Mouse (Mus musculus): ENCODE measurements at regions not wholly inside any gene's neighbourhood (a gene's known extent, or its start where the extent isn't known, plus 50 kb on each side); places are given as distances from the start of the nearest gene placed in this dataset.
A peak's percentile ranks its signal among the peaks of the same experiment; 100 is the strongest.

GRCm38 (mm10) chr13:64007688-64008087 lies 81.3 kb downstream of the Hsd17b3 start:
- Histone ChIP-seq H3K4me2 (ENCODE audit: low read depth, low read length) (no peak overlapping the region), H3K27me3 (replicated peaks; ENCODE audit: control insufficient read depth, insufficient read depth, low read length) (no peaks in the 10 kb centered on the region), H3K36me3 (ENCODE audit: control insufficient read depth, insufficient read depth, low read length) (no peaks in the 10 kb centered on the region), H3K4me3 (ENCODE audit: low read depth, low read length) (no peak overlapping the region), H3K27ac (replicated peaks; ENCODE audit: low read depth, low read length) (no peak overlapping the region), H3K4me1 (ENCODE audit: control insufficient read depth, insufficient read depth, low read length) (peaks cover 25% of the 10 kb centered on the region), H3K9ac (ENCODE audit: low read depth, low read length) (no peak overlapping the region), H3K9me3 (ENCODE audit: control insufficient read depth, low read length) (no peaks in the 10 kb centered on the region)
- 81% methylated on average over 2 of the region's 2 CpGs for WGBS
- ATAC-seq (ENCODE audit: low read depth), result no peak
- DNase-seq (ENCODE audit: low spot score), result no peak

- ATAC-seq (ENCODE audit: low read depth), result peak; percentile 93
These were observed 86.0 kb downstream of the Hsd17b3 start for GRCm38 (mm10) chr13:64002945-64003459.

GRCm38 (mm10) chr13:64000303-64000702 lies 88.7 kb downstream of the Hsd17b3 start:
- H3K9ac ChIP-seq (ENCODE audit: low read depth, low read length), result no peak overlapping the region
- DNase-seq (ENCODE audit: low spot score), result no peak
- H3K36me3 ChIP-seq (ENCODE audit: control insufficient read depth, insufficient read depth, low read length), result no peaks in the 10 kb centered on the region
- H3K27me3 ChIP-seq (replicated peaks; ENCODE audit: control insufficient read depth, insufficient read depth, low read length), result no peaks in the 10 kb centered on the region
- 69% methylated on average over 6 of the region's 6 CpGs for WGBS
- no peaks in the 10 kb centered on the region for H3K9me3 ChIP-seq (ENCODE audit: control insufficient read depth, low read length)
- no peak overlapping the region for H3K4me2 ChIP-seq (ENCODE audit: low read depth, low read length)
- H3K27ac ChIP-seq (replicated peaks; ENCODE audit: low read depth, low read length), result no peak overlapping the region
- no peak overlapping the region for H3K4me3 ChIP-seq (ENCODE audit: low read depth, low read length)
- H3K4me1 ChIP-seq (ENCODE audit: control insufficient read depth, insufficient read depth, low read length), result peaks cover 17% of the 10 kb centered on the region
- no peak for ATAC-seq (ENCODE audit: low read depth)

More at GRCm38 (mm10) chr13:64002945-64003459, 86.0 kb downstream of the Hsd17b3 start:
- H3K4me3 ChIP-seq (ENCODE audit: low read depth, low read length), result no peak overlapping the region
- H3K9ac ChIP-seq (ENCODE audit: low read depth, low read length), result no peak overlapping the region; the same call in 1 of the 2 replicates
- WGBS, result 10% methylated on average over 6 of the region's 6 CpGs
- H3K4me1 ChIP-seq (ENCODE audit: control insufficient read depth, insufficient read depth, low read length), result peaks cover 17% of the 10 kb centered on the region
- H3K9me3 ChIP-seq (ENCODE audit: control insufficient read depth, low read length), result no peaks in the 10 kb centered on the region
- peak overlapping the region; percentile 83 for H3K27ac ChIP-seq (replicated peaks; ENCODE audit: low read depth, low read length)
- H3K27me3 ChIP-seq (replicated peaks; ENCODE audit: control insufficient read depth, insufficient read depth, low read length), result no peaks in the 10 kb centered on the region
- DNase-seq (ENCODE audit: low spot score), result peak; percentile 93
- peak overlapping the region; percentile 11; the same call in 1 of the 2 replicates for H3K4me2 ChIP-seq (ENCODE audit: low read depth, low read length)
- H3K36me3 ChIP-seq (ENCODE audit: control insufficient read depth, insufficient read depth, low read length), result no peaks in the 10 kb centered on the region

DNA sequence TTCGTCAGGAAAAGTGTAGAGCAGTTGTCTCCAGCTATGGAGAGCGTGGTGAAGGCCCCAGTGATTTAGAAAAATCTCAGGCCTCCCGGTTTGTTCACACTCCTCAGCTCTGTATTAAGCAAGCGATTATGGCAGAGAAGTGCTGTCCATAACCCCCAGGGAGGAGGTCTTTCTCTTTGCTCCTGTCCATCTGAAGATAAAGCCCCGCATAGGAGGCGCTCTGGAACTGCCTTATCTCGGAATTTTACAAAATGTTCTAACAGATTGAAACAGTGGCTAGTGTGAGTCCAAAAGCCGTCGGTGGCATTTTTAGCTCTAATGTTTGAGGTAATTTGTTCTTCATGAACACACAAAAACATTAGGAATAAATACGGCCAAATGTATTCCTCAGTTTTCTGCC lies 90.4 kb downstream of the Hsd17b3 start:
- Histone ChIP-seq H3K9me3 (ENCODE audit: control insufficient read depth, low read length) (no peaks in the 10 kb centered on the region), H3K27me3 (replicated peaks; ENCODE audit: control insufficient read depth, insufficient read depth, low read length) (no peaks in the 10 kb centered on the region), H3K4me2 (ENCODE audit: low read depth, low read length) (no peak overlapping the region), H3K4me1 (ENCODE audit: control insufficient read depth, insufficient read depth, low read length) (peaks cover 22% of the 10 kb centered on the region), H3K4me3 (ENCODE audit: low read depth, low read length) (no peak overlapping the region), H3K27ac (replicated peaks; ENCODE audit: low read depth, low read length) (no peak overlapping the region), H3K36me3 (ENCODE audit: control insufficient read depth, insufficient read depth, low read length) (no peaks in the 10 kb centered on the region), H3K9ac (ENCODE audit: low read depth, low read length) (no peak overlapping the region)
- no peak for ATAC-seq (ENCODE audit: low read depth)
- 76% methylated on average over 10 of the region's 10 CpGs for WGBS
- DNase-seq (ENCODE audit: low spot score), result no peak

DNA sequence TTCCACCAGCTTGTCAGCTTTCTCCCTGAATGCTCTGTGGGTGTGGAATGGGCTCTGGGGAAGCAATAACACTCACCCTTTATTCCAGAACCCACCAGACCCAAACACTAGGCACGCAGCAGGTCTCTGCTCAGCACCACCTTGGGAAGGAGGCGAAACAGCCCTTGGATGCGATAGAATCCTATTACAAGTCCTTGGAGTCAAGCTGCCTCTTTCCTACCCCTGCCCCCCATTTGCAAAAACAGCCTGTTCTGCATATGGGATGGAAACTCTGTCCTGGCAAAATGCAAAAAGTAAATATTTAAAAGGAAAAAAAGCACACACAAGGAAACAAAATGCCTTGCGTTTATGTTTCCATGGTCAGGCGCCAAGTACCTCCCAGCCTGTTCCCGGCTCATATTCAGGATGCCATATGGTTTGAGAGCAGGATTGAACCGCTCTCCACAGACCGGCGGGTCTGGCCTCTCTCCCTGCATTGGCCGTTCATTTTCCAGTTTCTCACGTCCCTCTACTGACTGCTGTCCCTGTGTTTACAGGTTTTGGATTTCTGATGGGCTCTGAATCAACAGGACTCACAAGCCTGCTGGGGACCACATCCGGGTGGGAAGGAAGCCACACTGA lies 95.1 kb downstream of the Hsd17b3 start:
- no peaks in the 10 kb centered on the region for H3K27me3 ChIP-seq (replicated peaks; ENCODE audit: control insufficient read depth, insufficient read depth, low read length)
- H3K36me3 ChIP-seq (ENCODE audit: control insufficient read depth, insufficient read depth, low read length), result no peaks in the 10 kb centered on the region
- H3K9ac ChIP-seq (ENCODE audit: low read depth, low read length), result no peak overlapping the region
- DNase-seq (ENCODE audit: low spot score), result peak; percentile 93
- no peak overlapping the region for H3K4me3 ChIP-seq (ENCODE audit: low read depth, low read length)
- H3K4me1 ChIP-seq (ENCODE audit: control insufficient read depth, insufficient read depth, low read length), result peaks cover 16% of the 10 kb centered on the region
- H3K9me3 ChIP-seq (ENCODE audit: control insufficient read depth, low read length), result no peaks in the 10 kb centered on the region
- 47% methylated on average over 12 of the region's 12 CpGs for WGBS
- ATAC-seq (ENCODE audit: low read depth), result peak; percentile 81
- H3K27ac ChIP-seq (replicated peaks; ENCODE audit: low read depth, low read length), result peak overlapping the region; percentile 85
- H3K4me2 ChIP-seq (ENCODE audit: low read depth, low read length), result peak overlapping the region; percentile 25; the same call in 1 of the 2 replicates

DNA sequence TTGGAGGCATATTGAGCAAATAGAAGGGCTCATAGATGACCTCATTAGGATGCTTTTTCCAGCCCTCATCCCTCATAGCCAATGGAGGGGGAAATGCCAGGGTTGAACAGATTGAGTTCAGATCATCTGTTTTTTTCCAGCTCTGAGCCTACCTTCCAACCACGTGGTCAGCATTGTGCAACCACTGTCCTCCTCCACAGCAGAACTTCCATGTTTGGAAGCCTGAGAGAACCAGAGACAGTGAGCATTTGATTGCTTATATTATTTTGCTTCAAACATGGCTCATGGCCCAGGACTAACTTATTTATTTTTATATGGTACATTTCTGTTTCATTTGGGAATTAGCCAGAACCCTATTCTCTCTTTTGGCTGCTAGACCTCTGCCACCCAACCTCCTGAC lies 96.0 kb downstream of the Hsd17b3 start:
- ATAC-seq (ENCODE audit: low read depth), result no peak
- H3K27ac ChIP-seq (replicated peaks; ENCODE audit: low read depth, low read length), result peak overlapping the region; percentile 85
- WGBS, result 53% methylated on average over 1 of the region's 1 CpGs

GRCm38 (mm10) chr13:63990480-63990958 lies 98.5 kb downstream of the Hsd17b3 start:
- 18% methylated on average over 8 of the region's 8 CpGs for WGBS
- Histone ChIP-seq H3K36me3 (ENCODE audit: control insufficient read depth, insufficient read depth, low read length) (no peaks in the 10 kb centered on the region), H3K9ac (ENCODE audit: low read depth, low read length) (no peak overlapping the region), H3K4me1 (ENCODE audit: control insufficient read depth, insufficient read depth, low read length) (peaks cover 30% of the 10 kb centered on the region), H3K9me3 (ENCODE audit: control insufficient read depth, low read length) (no peaks in the 10 kb centered on the region), H3K4me2 (ENCODE audit: low read depth, low read length) (no peak overlapping the region), H3K4me3 (ENCODE audit: low read depth, low read length) (no peak overlapping the region), H3K27me3 (replicated peaks; ENCODE audit: control insufficient read depth, insufficient read depth, low read length) (no peaks in the 10 kb centered on the region), H3K27ac (replicated peaks; ENCODE audit: low read depth, low read length) (peak overlapping the region; percentile 4; the same call in 1 of the 2 replicates)
- DNase-seq (ENCODE audit: low spot score) (peak; percentile 69), ATAC-seq (ENCODE audit: low read depth) (no peak)

More for the DNA sequence above, 96.0 kb downstream of the Hsd17b3 start:
- H3K4me2 ChIP-seq (ENCODE audit: low read depth, low read length), result no peak overlapping the region
- no peak overlapping the region for H3K9ac ChIP-seq (ENCODE audit: low read depth, low read length)
- H3K4me1 ChIP-seq (ENCODE audit: control insufficient read depth, insufficient read depth, low read length), result peaks cover 20% of the 10 kb centered on the region
- no peaks in the 10 kb centered on the region for H3K27me3 ChIP-seq (replicated peaks; ENCODE audit: control insufficient read depth, insufficient read depth, low read length)
- H3K36me3 ChIP-seq (ENCODE audit: control insufficient read depth, insufficient read depth, low read length), result no peaks in the 10 kb centered on the region
- H3K4me3 ChIP-seq (ENCODE audit: low read depth, low read length), result no peak overlapping the region
- no peak for DNase-seq (ENCODE audit: low spot score)
- H3K9me3 ChIP-seq (ENCODE audit: control insufficient read depth, low read length), result no peaks in the 10 kb centered on the region

DNA sequence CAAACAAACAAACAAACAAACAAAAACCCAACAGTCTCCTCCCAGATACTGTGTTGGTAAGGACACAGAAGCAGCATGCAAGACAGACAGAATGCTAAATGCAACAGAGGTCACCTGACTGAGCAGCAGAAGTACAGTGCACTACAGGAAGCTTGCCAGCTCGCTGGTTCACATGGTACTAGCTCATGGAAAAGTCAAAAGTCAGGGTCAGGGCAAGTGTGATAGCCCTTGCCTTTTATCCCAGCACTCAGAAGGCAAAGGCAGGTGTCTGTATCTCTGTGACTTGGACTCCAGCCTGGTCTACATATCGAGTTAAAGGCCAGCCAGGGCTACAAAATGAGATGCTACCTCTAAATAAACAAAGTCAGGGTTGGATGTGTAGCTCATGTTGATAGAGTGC lies 99.3 kb downstream of the Hsd17b3 start:
- H3K4me2 ChIP-seq (ENCODE audit: low read depth, low read length), result no peak overlapping the region
- H3K36me3 ChIP-seq (ENCODE audit: control insufficient read depth, insufficient read depth, low read length), result no peaks in the 10 kb centered on the region
- no peak for ATAC-seq (ENCODE audit: low read depth)
- no peak overlapping the region for H3K9ac ChIP-seq (ENCODE audit: low read depth, low read length)
- no peak overlapping the region for H3K27ac ChIP-seq (replicated peaks; ENCODE audit: low read depth, low read length)
- H3K4me1 ChIP-seq (ENCODE audit: control insufficient read depth, insufficient read depth, low read length), result peaks cover 32% of the 10 kb centered on the region
- no peaks in the 10 kb centered on the region for H3K9me3 ChIP-seq (ENCODE audit: control insufficient read depth, low read length)
- 62% methylated on average over 2 of the region's 2 CpGs for WGBS
- no peaks in the 10 kb centered on the region for H3K27me3 ChIP-seq (replicated peaks; ENCODE audit: control insufficient read depth, insufficient read depth, low read length)
- H3K4me3 ChIP-seq (ENCODE audit: low read depth, low read length), result no peak overlapping the region
- no peak for DNase-seq (ENCODE audit: low spot score)

- no peak for DNase-seq (ENCODE audit: low spot score)
- Histone ChIP-seq H3K4me2 (ENCODE audit: low read depth, low read length) (no peak overlapping the region), H3K4me3 (ENCODE audit: low read depth, low read length) (no peak overlapping the region), H3K9me3 (ENCODE audit: control insufficient read depth, low read length) (no peaks in the 10 kb centered on the region), H3K9ac (ENCODE audit: low read depth, low read length) (no peak overlapping the region), H3K36me3 (ENCODE audit: control insufficient read depth, insufficient read depth, low read length) (no peaks in the 10 kb centered on the region), H3K4me1 (ENCODE audit: control insufficient read depth, insufficient read depth, low read length) (peaks cover 27% of the 10 kb centered on the region), H3K27ac (replicated peaks; ENCODE audit: low read depth, low read length) (no peak overlapping the region; the same call in 1 of the 2 replicates), H3K27me3 (replicated peaks; ENCODE audit: control insufficient read depth, insufficient read depth, low read length) (no peaks in the 10 kb centered on the region)
- WGBS, result 71% methylated on average over 4 of the region's 4 CpGs
- ATAC-seq (ENCODE audit: low read depth), result no peak
These were observed 100.8 kb downstream of the Hsd17b3 start for GRCm38 (mm10) chr13:63988263-63988662.

Measured in embryonic facial prominence, embryonic 14.5 days (tissue).